Mouse (Mus musculus) brain, embryonic 14.5 days (tissue): ENCODE results near the gene Aimp1.

Experiments used
- CTCF ChIP-seq: fragments of 200-500 bp; IDR thresholded peaks from 2 replicates; pipeline ENCODE4 v1.5.1; 2012; ENCODE audit warnings: inconsistent platforms, mild to moderate bottlenecking, moderate library complexity, borderline replicate concordance; ENCODE audit not compliant: insufficient read depth, insufficient read length; ENCODE audit errors: extremely low read depth
- POLR2A ChIP-seq: fragments of 200-500 bp; IDR thresholded peaks from 2 replicates; pipeline ENCODE4 v1.6.1; 2012; ENCODE audit warnings: mild to moderate bottlenecking, inconsistent platforms, borderline replicate concordance; ENCODE audit not compliant: poor library complexity, insufficient read depth, insufficient read length, severe bottlenecking; ENCODE audit errors: extremely low read depth

GRCm38 (mm10) chr3:132717316-132717715 lies 33.1 kb upstream of the Aimp1 start:
- no peak for TF ChIP-seq POLR2A
- TF ChIP-seq CTCF, result no peak
